Mouse (Mus musculus) R1 (cell line): ENCODE results near the gene Olfr986.
"Not testable (repeated sequence)": the region's sequence is repeated elsewhere in the genome, so short reads cannot be mapped to it uniquely, and the experiment has no call there.

Source experiments
- DNase-seq: peaks from one replicate; pipeline ENCODE4 v3.0.0-alpha.2; 2018; ENCODE audit warnings: low read depth, low spot score

Gene Olfr986

DNA sequence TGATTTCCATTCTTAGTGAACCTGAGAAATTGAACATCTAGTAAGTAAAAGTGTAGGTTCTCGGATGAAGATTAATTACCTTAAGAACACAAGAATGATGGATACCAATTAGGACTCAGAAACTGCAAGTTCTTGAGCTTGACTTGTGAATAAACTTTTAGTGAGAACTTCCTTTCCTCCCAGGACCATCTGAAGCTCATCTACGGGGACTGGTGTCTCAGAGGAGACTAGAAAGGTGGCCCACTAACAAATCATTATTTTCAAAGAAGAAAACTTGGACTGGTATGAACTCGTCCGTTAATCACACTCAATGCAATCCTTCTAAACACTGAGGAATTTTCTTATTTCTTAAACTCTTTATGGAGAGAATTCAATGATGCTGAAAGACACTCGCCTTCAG, at the start of gene Olfr986:
TSS of gene Olfr986 (plus strand) at position 301 of the 400 bp plus-strand sequence.
- no peak for DNase-seq

DNA sequence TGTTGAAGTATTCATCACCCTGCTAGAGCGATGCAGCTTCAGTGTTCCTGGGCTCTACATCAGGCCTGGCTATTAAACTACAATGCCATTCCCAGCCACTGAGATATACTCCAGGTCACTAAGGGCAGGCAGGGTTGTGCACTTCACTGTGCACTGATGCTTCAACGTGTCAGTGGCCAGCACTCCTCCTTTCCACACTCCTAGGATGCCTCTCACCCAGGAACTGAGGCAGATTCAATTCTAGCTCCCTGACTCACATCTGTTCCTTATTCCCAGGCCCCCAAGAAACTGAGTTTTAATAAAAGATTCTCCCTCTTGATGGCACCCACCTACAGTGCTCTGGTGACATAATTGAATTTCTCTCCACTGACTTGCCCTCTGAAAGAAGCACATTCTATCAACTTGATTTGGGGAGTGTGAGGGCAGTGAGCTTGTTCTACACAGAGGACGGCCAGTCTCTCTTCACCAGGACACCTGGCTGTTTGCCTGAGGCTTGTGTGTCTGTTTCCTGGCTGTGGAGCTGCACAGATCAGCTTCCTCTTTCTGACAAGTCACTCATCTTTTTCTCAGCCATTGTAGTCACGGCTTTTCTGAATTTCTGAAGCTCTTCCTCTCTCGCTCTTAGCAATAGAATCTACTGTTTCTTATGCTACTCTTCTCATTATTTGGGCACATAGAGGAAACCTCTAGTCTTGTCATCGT, 43.6 kb upstream of the Olfr986 start:
- no peak for DNase-seq

DNA sequence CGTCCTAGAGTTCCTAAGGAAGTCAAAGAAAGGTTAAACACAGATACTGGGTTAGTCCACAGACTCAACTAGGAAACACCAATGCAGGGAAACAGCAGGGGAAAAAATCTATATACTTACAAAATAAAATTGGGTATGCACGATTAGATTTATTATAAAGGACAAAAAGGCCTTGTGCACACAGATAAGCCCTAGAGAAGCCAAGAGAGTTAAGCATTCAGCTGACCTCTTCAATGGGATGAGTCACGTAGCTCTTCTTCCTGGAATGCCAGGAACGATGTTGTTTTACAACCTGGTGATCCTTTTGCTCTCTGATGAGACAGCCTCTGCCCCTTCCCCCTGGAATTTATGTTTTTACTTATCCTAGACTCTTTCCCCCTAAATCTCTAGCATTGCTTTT, 41.2 kb upstream of the Olfr986 start:
- DNase-seq = peak; percentile 34

DNA sequence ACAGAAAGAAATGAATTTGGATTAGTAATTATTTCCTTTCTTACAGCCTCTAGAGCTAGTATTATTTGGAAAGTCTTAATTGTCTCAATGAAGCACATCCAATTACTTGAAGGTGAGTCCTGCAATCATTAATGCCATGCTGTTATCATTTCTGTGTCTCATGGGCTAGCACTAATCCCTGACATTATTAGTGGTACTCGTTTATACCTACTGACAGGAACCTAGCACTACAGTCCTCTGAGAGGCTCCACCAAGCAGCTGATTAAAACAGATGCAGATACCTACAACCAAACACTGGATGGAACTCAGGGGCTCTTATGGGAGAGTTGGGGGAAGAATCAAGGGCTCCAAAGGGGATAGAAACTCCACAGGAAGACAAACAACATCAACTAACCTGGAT, 39.2 kb upstream of the Olfr986 start:
- no peak for DNase-seq

DNA sequence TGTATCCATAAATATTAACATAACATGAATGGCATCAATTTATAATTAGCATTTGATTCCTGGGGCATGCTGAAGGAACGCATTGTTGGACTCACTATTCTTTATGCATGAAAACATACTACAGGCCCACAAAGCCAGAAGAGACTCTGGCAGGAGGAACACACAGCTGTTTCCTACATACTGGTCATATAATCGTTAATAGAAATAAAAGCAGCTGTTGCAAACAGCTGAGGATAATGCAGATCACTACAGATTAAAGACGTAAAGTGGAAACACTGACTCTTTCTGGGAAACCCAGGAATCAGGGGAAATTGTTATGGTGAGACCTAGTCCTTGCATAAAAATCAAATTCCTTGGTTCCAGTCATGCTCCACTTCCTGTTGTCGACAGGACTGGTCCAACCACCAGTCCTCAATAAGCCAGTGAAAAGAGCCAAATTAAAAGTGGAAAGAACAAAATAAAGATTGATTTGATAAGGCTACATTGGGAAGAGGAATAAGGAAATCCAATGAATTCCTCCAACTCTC, 25.5 kb upstream of the Olfr986 start:
- no peak for DNase-seq

DNA sequence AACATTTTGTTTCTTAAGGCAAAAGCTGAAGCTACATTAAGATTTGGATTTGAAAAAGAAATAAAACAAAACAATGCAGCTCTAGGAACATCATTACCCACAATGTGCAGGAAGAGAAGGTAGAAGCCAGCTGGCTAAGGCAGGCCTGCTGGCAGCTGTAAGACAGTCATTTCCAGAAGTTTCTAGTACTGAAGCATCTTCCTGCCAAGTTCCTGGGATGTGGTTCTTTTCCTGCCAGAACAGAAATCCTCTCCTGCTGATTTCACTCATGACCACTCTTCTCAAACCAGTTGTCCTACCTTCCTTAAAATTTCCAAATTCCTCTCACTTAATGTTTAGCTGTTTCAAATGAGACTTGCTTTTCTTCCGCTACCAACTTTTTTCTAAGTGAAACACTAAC, 14.3 kb upstream of the Olfr986 start:
- DNase-seq = no peak

DNA sequence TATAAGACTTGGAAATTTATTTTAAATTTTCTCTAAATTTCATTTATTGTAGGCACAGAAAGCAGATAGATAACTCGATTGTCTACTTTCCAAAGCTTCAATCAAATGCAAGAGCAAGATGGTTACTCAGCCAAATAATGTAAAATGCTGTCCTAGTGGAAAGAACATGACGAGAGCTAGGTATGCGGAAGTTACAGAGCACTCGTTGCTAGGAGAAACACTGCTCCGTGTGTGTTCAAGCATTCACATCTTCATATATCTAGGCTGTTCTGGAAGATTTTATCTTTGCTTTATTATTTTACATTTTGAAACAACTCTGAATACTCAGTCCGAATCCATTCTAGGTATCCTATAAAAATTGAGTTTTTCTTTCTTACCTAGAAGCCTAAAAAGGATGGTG, 3.7 kb upstream of the Olfr986 start:
- no peak for DNase-seq

DNA sequence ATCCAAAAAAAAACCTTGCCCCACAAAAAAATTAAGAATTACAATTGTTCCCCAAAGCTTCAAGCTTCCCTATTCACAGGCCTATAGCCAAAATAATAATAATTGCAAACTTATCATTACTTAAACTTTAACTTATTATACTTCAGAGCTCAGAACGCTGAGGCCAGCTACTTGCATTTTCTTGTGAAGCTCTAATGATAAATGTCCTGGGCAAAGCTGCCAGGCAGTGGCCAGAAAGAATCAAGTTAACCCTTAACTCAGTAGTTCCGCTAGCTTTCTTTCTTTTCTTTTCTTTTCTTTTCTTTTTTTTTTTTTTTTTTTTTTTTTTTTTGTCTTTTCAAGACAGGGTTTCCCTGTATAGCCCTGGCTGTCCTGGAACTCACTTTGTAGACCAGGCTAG, 4.4 kb downstream of the Olfr986 start:
- DNase-seq = not testable (repeated sequence)

DNA sequence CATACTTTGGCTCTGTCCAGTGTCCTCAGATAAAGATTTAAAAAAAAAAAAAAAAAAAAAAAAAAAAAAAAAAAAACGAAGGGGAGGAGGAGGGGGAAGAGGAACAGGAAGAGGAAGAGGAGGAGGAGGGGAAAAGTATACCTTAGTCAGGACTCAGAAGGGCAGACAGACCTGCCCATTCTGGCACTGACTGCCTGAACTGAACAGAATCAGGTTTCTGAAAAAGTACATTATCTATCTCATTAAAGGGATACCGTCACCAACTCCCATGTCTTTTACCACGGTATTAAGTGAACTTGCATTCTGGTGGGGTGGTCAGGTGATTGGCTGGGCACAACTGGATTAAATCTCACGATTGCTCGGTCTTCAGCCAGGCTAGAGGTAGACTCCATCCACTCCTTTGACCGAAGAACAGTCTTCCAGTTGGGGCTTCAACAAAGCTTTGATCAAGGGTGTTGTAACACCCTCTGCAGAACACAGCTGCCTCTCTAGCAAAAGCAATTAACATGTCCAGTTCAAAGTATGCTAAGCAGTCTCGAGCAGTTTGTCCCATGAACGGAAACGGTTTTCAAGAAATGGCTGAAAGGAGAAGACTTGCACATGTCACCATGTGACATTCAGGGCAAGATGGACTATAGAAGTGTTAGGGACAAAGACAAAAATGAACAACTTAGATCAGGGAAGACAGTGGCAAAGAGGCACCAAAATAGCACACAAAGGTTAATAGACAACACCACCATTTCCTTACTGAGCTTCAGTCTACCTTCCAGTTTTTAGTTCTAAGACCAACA, 10.6 kb downstream of the Olfr986 start:
- DNase-seq = no peak

DNA sequence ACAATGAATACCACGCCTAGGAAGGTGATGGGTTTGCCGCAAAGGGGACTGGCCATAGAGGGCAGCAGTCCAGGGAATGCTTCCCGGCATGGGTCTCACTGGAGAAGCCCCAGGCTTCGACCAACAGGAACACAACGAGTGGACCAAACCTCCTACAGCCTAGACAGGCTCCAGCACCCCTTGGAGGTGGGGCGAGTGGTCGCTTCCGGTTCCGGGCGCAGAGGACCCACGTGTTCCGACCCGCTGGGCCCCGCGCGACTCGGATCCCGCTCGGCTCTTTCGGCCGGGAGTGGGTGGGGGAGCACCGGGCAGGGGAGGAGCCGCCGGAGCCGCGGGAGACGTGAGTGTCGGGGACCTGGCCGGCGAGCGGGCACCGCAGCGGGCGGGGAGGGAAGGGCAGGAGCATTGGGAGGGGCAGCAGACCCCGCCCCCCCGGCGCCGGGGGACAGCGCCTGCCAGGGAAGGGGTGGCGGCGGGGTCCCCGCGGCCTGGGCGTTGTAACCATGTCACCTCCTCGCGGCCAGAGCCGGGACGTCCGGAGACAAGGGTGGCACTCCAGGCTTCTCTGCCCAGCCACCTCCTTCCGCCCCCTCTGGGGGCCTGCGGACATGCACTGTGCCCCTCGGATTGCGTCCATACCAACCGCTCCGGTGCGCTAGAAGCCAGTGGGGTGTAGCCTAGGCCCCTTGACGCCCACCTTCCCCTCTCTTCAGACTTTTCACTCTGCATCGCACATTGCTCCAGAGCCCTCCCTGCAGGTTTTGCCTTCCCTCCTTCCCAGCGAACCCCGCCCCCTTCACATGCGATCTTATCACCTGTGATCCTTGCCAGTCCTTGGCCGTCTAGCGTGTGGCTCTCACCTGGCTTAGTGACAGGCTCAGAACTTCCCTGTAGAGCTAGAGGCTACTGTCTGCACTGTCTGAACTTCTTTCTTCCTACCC, 11.6 kb downstream of the Olfr986 start, which contains the start of gene Zfp202:
TSS of gene Zfp202 (plus strand) at position 219 of the 941 bp plus-strand sequence.
- peak; percentile 88 for DNase-seq

DNA sequence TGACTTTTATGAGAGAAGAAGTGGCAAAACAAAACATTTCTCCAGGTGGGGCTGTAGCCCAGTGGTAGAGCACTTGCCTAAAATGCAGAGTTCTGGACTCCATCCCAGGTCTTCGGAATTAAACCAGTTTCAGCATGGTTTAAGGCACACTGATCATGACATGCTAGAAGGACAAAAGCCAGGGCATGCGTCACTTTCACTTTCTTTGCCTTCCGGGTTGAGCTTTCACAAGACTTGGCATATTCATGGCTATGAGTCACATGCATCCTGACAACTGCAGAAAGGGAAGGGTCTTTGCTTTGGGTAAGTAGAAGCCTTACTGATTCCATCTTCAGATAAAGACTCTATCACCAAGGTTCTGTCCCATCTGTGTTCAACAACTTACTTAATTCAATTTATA, 15.3 kb downstream of the Olfr986 start:
- DNase-seq = no peak

DNA sequence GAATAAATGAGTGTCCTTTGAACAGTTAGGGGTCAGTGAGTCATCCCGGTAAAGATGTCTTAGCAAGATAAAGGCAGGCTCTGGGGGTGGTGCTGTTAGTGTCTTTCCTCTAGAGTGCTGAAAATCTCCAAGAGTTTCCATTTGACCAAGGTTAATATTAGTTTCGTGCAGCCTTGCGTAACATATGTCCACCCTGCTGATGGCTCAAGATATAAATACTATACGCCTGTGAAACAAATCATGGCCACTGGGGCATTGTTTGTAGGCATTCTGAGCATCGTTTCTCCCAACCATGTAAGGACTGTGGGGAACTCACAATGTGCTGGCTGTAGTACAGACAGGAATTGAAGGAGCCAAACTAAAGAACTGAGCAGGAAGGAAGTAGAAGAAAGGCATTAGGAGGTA, 25.8 kb downstream of the Olfr986 start:
- DNase-seq = peak; percentile 61

DNA sequence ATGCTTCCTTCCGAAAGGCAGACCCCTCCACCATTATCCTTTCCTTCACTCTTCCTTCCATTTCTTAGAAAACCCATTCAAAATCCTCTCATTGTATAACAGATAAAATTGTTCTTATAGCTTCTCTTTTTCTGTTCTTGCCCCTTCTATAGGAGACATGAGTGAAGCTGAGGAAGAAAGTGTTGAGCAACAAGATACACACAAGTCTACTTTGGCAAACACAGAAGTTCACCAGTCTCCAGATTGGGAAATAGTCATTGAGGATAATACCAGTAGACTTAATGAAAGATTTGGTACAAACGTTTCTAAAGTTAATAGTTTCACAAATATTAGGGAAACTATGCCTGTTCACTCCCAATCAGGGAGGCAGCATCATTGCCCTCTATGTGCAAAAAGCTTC, 30.0 kb downstream of the Olfr986 start:
- DNase-seq = no peak

DNA sequence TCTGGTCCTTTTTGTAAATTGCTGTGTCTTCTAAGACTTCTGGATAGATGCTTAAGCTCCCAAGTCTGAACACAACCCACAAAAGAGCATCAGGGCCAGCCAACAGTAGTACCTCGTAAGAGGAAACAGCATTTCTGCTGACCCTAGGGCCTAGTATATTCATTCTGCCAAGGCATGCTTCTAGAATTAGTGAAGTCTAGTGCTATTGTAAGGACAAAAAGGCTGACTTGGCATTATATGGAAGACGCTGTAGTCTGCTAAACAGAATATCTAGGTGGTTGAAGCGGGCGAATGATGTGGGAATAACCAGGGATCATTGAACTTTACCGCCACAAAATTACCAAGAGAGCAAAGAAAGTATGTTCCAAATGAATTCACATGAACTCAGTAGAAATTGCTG, 33.3 kb downstream of the Olfr986 start:
- no peak for DNase-seq

DNA sequence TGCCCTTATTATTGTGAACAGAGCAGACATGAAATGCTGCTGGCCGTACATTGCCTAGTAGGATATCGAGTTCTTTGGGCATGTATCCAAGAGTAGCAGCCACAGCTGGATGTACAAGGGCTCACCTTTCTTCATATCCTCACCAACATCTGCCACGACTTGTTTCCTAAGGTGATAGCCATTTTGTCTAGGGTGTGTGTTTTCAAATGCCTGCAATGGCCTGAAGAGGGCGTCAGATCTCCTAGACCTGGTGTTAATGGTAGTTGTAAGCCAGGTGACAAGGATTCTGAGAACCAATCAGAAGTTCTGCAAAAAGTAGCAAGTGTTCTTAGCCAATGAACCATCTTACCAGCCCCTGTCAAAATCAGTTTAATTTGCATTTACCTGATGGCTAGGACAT, 35.9 kb downstream of the Olfr986 start:
- DNase-seq = peak; percentile 73

DNA sequence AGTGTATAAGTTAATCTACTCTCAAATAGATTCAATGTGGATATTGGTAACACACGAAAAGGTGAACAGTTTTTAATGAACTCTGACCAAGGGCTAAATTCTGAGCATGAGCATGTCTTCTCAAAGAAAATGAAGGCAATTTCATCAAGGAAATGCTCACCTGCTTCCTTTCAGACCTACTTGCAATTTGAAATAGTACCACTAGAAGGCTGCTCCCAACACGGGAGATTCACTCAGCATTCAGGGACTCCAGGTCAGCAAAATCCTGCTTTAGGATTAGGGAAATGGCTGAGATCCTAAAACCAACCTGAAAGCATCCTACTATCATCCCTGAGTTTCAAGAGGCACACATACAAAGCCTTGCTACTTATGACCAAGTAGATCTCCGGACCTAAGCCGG, 43.6 kb downstream of the Olfr986 start:
- peak; percentile 66 for DNase-seq

DNA sequence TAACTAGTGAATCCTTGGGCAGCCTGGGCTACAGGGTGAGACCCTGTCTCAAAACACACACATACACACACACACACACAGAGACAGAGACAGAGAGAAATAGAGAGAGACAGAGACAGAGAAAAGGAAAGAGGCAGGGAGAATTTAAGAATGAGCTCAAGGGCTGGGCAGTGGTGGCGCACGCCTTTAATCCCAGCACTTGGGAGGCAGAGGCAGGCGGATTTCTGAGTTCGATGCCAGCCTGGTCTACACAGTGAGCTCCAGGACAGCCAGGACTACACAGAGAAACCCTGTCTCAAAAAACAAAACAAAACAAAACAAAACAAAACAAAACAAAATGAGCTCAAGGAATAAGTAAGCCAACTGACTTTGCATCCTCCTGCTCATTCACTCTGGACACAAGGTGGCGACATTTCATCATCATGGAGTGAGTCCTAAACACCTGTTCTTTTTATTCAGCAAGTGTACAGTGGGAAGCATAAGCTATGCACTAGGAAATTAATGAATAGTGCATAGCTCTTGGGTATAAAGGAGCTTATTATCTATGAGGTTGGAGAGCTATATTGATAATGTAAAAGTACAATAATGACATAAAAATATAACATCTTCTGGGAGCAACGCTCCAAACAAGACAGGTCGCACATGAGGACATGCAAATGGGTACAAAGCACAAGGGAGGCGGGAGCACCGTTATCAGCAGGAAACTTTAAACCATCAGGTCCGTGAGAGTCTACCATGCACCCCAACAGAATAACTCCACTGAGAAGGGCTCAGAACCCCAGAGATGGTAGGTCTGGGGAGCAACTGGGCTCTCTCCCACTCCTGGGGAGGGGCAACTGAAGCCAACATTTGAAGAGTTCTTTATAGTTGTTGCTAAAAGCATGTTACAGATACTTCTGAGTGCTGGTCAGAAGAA, 47.4 kb downstream of the Olfr986 start:
- DNase-seq = peak; percentile 82

DNA sequence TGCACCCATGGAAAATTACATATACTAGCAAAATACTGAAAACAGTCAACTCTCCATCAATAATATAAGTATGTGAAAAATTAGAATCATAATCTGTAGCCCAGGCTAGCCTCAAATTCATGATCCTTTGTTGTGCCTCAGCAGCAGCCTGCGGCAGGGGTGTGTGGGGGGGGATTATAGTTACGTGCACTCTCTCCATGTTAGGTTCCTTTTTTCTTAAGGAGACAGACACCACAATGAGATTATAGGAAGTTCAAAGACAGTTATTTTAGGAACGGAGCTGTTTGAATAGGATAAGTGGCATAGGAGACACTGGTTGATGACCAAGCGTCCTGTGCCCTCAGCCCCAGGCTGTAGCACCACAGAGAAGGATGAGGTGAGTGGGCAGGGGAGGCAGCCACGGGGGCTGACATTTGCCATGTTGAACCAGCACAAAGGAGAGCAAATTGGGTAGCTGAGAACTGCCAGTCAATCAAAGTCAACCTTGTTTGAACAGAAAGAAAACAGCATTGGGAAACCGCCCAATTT, 48.1 kb downstream of the Olfr986 start:
- no peak for DNase-seq

DNA sequence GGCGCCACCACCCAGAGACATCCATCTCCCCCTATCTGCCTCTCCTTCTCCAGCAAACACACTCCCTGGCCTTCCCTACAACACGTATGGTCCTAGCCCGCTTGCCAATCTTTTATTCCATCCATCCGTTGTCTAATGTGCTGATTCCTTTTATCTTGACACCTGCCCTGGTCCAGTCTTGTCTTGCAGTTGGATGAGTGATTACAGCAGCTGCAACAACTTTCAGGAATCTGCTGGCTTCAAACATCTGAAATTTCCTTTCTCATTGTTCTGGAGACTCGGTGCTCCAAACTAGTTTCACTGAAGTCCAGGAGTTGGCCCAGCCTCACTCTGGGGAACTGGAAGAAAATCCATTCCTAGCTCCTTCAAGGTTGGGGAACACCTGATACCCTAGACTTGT, 48.8 kb downstream of the Olfr986 start:
- DNase-seq = no peak

DNA sequence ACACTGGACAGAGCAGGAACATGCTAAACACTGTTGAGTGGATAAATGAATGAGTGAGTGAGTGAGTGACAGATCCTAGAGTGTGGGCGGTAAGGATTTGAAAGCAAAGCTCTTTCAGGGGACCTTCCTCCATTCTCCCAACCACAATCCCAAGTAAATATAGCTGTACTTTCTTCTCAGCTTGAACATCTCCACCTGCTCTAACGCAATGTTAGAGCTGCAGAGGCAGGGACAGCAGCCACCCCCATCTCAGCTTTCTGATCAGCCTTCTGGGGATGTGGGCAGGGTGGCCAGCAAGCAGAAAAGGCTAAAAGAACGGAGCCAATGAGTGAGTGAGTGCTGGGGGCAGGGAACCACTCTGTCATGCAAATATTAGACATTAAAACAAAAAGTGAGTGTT, 50.3 kb downstream of the Olfr986 start:
- DNase-seq = no peak
